Mouse (Mus musculus) limb, embryonic 12.5 days (tissue): ENCODE data around the gene Slc25a5. TPM values are rescaled to one million over a fixed set of nuclear protein-coding genes. Genes with fewer than 3 reads are reported as not detected.
A peak's percentile ranks its signal among the peaks of the same experiment; 100 is the strongest.

Experiments used
- ATAC-seq: fragments of 200-750 bp; cut with Nextera tagmentation; 2 replicates; pipeline ENCODE4 v1.8.0; 2017; ENCODE audit warnings: low read depth, moderate TSS enrichment; ENCODE audit not compliant: insufficient number of reproducible peaks, insufficient read depth, low FRiP score, low TSS enrichment
- H3K27ac ChIP-seq: fragments of 300-500 bp; sonication (generic); 2 replicates; pipeline ENCODE4 v1.5.1; 2016; ENCODE audit warnings: mild to moderate bottlenecking, moderate library complexity
- H3K27me3 ChIP-seq: fragments of 300-500 bp; sonication (generic); 2 replicates; pipeline ENCODE4 v1.6.1; 2016; ENCODE audit warnings: mild to moderate bottlenecking, moderate library complexity
- H3K36me3 ChIP-seq: fragments of 300-500 bp; sonication (generic); 2 replicates; pipeline ENCODE4 v1.6.1; 2016; ENCODE audit warnings: mild to moderate bottlenecking, moderate library complexity
- H3K4me1 ChIP-seq: fragments of 300-500 bp; sonication (generic); replicated peaks from 2 replicates; pipeline ENCODE4 v1.6.1; 2016
- H3K4me2 ChIP-seq: fragments of 300-500 bp; sonication (generic); 2 replicates; pipeline ENCODE4 v1.6.1; 2016; ENCODE audit warnings: mild to moderate bottlenecking, moderate library complexity
- H3K4me3 ChIP-seq: fragments of 300-500 bp; sonication (generic); replicated peaks from 2 replicates; pipeline ENCODE4 v1.5.1; 2016; ENCODE audit warnings: mild to moderate bottlenecking
- H3K9ac ChIP-seq: fragments of 300-500 bp; sonication (generic); replicated peaks from 2 replicates; pipeline ENCODE4 v1.6.1; 2016; ENCODE audit warnings: mild to moderate bottlenecking, moderate library complexity
- H3K9me3 ChIP-seq: fragments of 300-500 bp; sonication (generic); 2 replicates; pipeline ENCODE4 v1.6.1; 2016; ENCODE audit warnings: mild to moderate bottlenecking, moderate library complexity
- WGBS: fragments of 180-500 bp; shearing (Covaris S2); methylation state at CpG from one replicate; pipeline ENCODE4 v1.1.7; 2016; 5-methylcytosine and 5-hydroxymethylcytosine counted together
- polyA plus RNA-seq: library from polyadenylated mRNA; unstranded; fragments of >200 nt; fragmentation: Nextera tagmentation; extraction: Ambion mirVana; gene quantifications from 2 replicates; pipeline ENCODE4 v1.2.1, GENCODE M21; 2016

Gene Slc25a5
- polyA plus RNA-seq, 1 experiment from 2014 or later: 417 TPM

- Histone ChIP-seq H3K36me3 (no peaks in the 10 kb centered on the region), H3K27me3 (no peaks in the 10 kb centered on the region), H3K9me3 (no peaks in the 10 kb centered on the region), H3K9ac (peak overlapping the region; percentile 12; the same call in 1 of the 2 replicates), H3K4me2 (peak overlapping the region; percentile 48), H3K4me1 (peaks cover 7% of the 10 kb centered on the region; the same call in 1 of the 2 replicates), H3K27ac (peak overlapping the region; percentile 82), H3K4me3 (peak overlapping the region; percentile 16)
- peak; percentile 79 for ATAC-seq
- WGBS: 17% methylated on average over 9 of the region's 10 CpGs
Measured at GRCm38 (mm10) chrX:36816953-36817441, 21.5 kb downstream of the Slc25a5 start.

GRCm38 (mm10) chrX:36819575-36819974 lies 24.1 kb downstream of the Slc25a5 start:
- Histone ChIP-seq H3K9ac (no peak overlapping the region), H3K36me3 (no peaks in the 10 kb centered on the region), H3K27ac (no peak overlapping the region), H3K27me3 (no peaks in the 10 kb centered on the region), H3K4me2 (no peak overlapping the region), H3K9me3 (no peaks in the 10 kb centered on the region), H3K4me1 (peaks cover 7% of the 10 kb centered on the region; the same call in 1 of the 2 replicates), H3K4me3 (no peak overlapping the region)
- 75% methylated on average over 4 of the region's 4 CpGs for WGBS
- no peak for ATAC-seq

GRCm38 (mm10) chrX:36820201-36820600 lies 24.8 kb downstream of the Slc25a5 start:
- 14% methylated on average over 4 of the region's 4 CpGs for WGBS
- H3K4me2 ChIP-seq: no peak overlapping the region
- no peaks in the 10 kb centered on the region for H3K36me3 ChIP-seq
- H3K4me3 ChIP-seq: no peak overlapping the region
- H3K4me1 ChIP-seq: peaks cover 7% of the 10 kb centered on the region; the same call in 1 of the 2 replicates
- no peak overlapping the region for H3K9ac ChIP-seq
- H3K9me3 ChIP-seq: no peaks in the 10 kb centered on the region
- H3K27ac ChIP-seq: no peak overlapping the region
- ATAC-seq: no peak
- H3K27me3 ChIP-seq: no peaks in the 10 kb centered on the region

GRCm38 (mm10) chrX:36823932-36824711 lies 28.7 kb downstream of the Slc25a5 start:
- Histone ChIP-seq H3K27ac (no peak overlapping the region), H3K9me3 (no peaks in the 10 kb centered on the region), H3K9ac (no peak overlapping the region), H3K4me2 (no peak overlapping the region), H3K4me1 (no peaks in the 10 kb centered on the region), H3K4me3 (no peak overlapping the region), H3K36me3 (no peaks in the 10 kb centered on the region), H3K27me3 (no peaks in the 10 kb centered on the region)
- no peak for ATAC-seq
- WGBS: 70% methylated on average over 10 of the region's 10 CpGs

GRCm38 (mm10) chrX:36825032-36825431 lies 29.6 kb downstream of the Slc25a5 start:
- Histone ChIP-seq H3K4me2 (no peak overlapping the region), H3K27ac (no peak overlapping the region), H3K36me3 (no peaks in the 10 kb centered on the region), H3K27me3 (no peaks in the 10 kb centered on the region), H3K9me3 (no peaks in the 10 kb centered on the region), H3K9ac (no peak overlapping the region), H3K4me3 (no peak overlapping the region), H3K4me1 (no peaks in the 10 kb centered on the region)
- ATAC-seq: no peak
- 52% methylated on average over 2 of the region's 2 CpGs for WGBS

- no peak for ATAC-seq
- Histone ChIP-seq H3K4me1 (no peaks in the 10 kb centered on the region), H3K9me3 (no peaks in the 10 kb centered on the region), H3K36me3 (no peaks in the 10 kb centered on the region), H3K4me2 (no peak overlapping the region), H3K27me3 (no peaks in the 10 kb centered on the region), H3K27ac (no peak overlapping the region), H3K4me3 (no peak overlapping the region), H3K9ac (no peak overlapping the region)
- 94% methylated on average over 5 of the region's 5 CpGs for WGBS
Measured at GRCm38 (mm10) chrX:36826873-36827272, 31.4 kb downstream of the Slc25a5 start.

- Histone ChIP-seq H3K9ac (no peak overlapping the region), H3K4me1 (no peaks in the 10 kb centered on the region), H3K4me2 (no peak overlapping the region), H3K27me3 (no peaks in the 10 kb centered on the region), H3K4me3 (no peak overlapping the region), H3K9me3 (no peaks in the 10 kb centered on the region), H3K36me3 (no peaks in the 10 kb centered on the region), H3K27ac (no peak overlapping the region)
- no peak for ATAC-seq
- 40% methylated on average over 5 of the region's 5 CpGs for WGBS
Measured at GRCm38 (mm10) chrX:36830271-36830670, 34.8 kb downstream of the Slc25a5 start.

- H3K36me3 ChIP-seq: no peaks in the 10 kb centered on the region
Measured at GRCm38 (mm10) chrX:36831632-36832031, 36.2 kb downstream of the Slc25a5 start.

GRCm38 (mm10) chrX:36833397-36834084 lies 38.1 kb downstream of the Slc25a5 start:
- Histone ChIP-seq H3K9me3 (no peaks in the 10 kb centered on the region), H3K9ac (no peak overlapping the region; the same call in 1 of the 2 replicates), H3K4me3 (peak overlapping the region; percentile 21; the same call in 1 of the 2 replicates), H3K4me1 (no peaks in the 10 kb centered on the region), H3K36me3 (no peaks in the 10 kb centered on the region), H3K27me3 (no peaks in the 10 kb centered on the region), H3K27ac (0 out of 2 replicates have a peak overlapping the region, but pooled peaks have one; percentile 53), H3K4me2 (peak overlapping the region; percentile 48)
- 26% methylated on average over 19 of the region's 19 CpGs for WGBS
- ATAC-seq: no peak

More at GRCm38 (mm10) chrX:36831632-36832031, 36.2 kb downstream of the Slc25a5 start:
- Histone ChIP-seq H3K27ac (no peak overlapping the region), H3K9me3 (no peaks in the 10 kb centered on the region), H3K4me1 (no peaks in the 10 kb centered on the region), H3K27me3 (no peaks in the 10 kb centered on the region), H3K9ac (no peak overlapping the region), H3K4me2 (no peak overlapping the region), H3K4me3 (no peak overlapping the region)
- 77% methylated on average over 4 of the region's 4 CpGs for WGBS
- ATAC-seq: no peak

- no peak overlapping the region for H3K4me2 ChIP-seq
- no peak overlapping the region for H3K4me3 ChIP-seq
- H3K9ac ChIP-seq: no peak overlapping the region
- H3K27ac ChIP-seq: no peak overlapping the region
- H3K4me1 ChIP-seq: no peaks in the 10 kb centered on the region
- WGBS: 59% methylated on average over 6 of the region's 6 CpGs
- no peaks in the 10 kb centered on the region for H3K27me3 ChIP-seq
- no peaks in the 10 kb centered on the region for H3K36me3 ChIP-seq
- no peak for ATAC-seq
- no peaks in the 10 kb centered on the region for H3K9me3 ChIP-seq
Measured at GRCm38 (mm10) chrX:36837069-36837676, 41.7 kb downstream of the Slc25a5 start.

- no peak overlapping the region for H3K27ac ChIP-seq
- H3K9me3 ChIP-seq: no peaks in the 10 kb centered on the region
- no peak overlapping the region for H3K4me2 ChIP-seq
- no peak for ATAC-seq
- no peak overlapping the region for H3K4me3 ChIP-seq
- no peak overlapping the region for H3K9ac ChIP-seq
- 72% methylated on average over 7 of the region's 7 CpGs for WGBS
- H3K36me3 ChIP-seq: no peaks in the 10 kb centered on the region
- H3K4me1 ChIP-seq: no peaks in the 10 kb centered on the region
- no peaks in the 10 kb centered on the region for H3K27me3 ChIP-seq
Measured at GRCm38 (mm10) chrX:36839391-36839790, 43.9 kb downstream of the Slc25a5 start.
